Mouse (Mus musculus): ENCODE measurements around the gene Abi3bp. TPM values are rescaled to one million over a fixed set of nuclear protein-coding genes. Genes with fewer than 3 reads are reported as not detected.

Abi3bp gene
- polyA plus RNA-seq, 1 experiment = not detected

DNA sequence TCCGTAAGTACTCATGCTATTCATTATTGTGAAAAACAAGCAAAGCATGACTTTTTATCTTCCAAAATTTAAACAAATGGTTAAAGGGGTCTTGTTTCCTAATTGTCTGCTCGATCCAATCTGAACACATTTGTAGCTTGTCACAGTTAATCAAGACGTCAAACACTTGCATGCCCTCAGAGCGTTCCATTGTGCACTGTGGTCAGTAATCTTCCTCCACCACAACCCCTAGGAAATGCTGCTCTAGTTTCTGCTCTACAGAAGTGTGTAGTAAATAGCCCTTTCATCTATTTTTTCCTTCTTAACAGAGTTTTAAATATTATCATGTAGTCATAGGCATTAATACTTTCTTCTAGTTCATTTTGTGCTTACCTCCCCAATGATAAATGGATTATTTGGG lies 19.1 kb downstream of the Abi3bp start:
- no peak for TF ChIP-seq GATA1 (IDR thresholded peaks at IDR 0.05; ENCODE audit: low read length)

DNA sequence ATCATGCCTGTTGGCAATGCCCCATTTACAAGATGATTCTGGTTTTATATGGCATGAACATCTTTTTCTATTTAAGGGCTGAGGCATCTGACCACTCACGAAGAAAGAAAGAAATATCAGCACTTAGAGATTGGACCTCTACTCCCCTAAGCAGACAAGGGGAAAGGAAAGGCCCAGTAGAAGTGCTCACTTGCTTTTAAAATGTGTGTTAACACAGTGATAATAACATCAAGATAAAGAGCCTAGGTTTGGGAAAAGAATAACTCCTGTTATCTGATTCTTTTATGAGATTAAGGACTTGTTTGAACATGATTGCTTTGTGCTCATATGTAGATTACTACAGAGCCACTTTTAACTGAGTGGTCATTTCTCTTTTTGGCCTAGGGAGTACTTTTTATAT lies 21.0 kb downstream of the Abi3bp start:
- no peak for TF ChIP-seq GATA1 (IDR thresholded peaks at IDR 0.05; ENCODE audit: low read length)

DNA sequence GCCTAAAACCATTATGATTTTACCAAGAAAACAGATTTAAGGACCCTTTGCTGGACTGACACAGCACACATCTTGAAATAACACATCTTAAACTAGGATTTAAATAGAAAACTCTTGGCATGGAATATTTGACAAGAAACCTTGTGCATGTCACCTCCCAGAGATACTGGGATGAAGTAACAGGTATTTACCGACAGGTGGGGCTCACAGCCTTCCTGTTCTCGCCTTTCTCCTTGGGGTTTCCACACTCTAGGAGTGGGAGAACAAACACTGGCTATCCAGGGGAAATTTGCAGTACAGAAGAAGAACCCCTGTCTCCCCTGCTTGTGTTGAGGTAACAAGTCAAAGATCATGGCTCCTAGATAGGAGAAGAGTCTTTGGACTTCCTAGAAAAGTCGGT lies 22.8 kb downstream of the Abi3bp start:
- no peak for TF ChIP-seq GATA1 (IDR thresholded peaks at IDR 0.05; ENCODE audit: low read length)

DNA sequence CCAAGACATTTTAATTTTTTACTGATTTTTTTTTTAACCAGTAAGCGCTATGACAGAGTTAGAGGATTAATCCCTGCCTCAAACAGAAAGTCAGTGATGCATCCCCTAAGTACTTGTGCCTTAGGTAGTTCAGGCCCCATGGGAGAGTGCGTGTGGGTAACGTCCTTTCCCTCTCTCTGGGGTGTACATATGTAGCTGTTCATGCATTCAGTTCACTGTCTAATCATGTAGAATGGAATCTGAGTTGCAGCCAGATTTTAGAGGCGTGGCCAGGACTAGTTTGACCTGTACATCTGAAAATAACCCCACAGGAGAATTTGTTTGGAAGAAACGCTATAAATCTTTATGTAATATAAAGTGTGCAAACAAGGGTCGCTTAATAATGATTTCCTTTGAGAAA lies 23.4 kb downstream of the Abi3bp start:
- no peak for TF ChIP-seq GATA1 (IDR thresholded peaks at IDR 0.05; ENCODE audit: low read length)

- no peak for TF ChIP-seq GATA1 (IDR thresholded peaks at IDR 0.05; ENCODE audit: low read length)
Measured at GRCm38 (mm10) chr16:56501513-56501912, 23.8 kb downstream of the Abi3bp start.

GRCm38 (mm10) chr16:56502134-56502533 lies 24.5 kb downstream of the Abi3bp start:
- TF ChIP-seq GATA1 (IDR thresholded peaks at IDR 0.05; ENCODE audit: low read length) = no peak

DNA sequence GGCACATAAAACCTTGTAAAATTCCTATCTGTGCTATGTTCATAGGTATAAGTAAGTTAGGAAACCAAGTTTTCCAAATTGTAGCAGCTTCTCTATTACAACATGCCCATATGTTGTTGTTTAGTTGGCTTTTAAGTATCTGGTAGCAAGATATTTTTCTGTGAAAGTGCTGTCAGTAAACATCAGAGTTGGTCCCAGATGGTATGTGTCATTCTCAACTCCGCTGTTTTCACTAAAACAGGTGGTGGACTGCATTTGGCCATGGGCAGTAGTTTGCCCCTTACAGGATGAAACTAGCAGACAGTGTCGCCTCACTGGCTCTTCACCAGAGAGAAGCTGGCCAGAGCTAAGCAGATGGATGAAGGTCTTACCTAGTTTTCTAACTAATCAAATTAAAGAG lies 26.3 kb downstream of the Abi3bp start:
- TF ChIP-seq GATA1 (IDR thresholded peaks at IDR 0.05; ENCODE audit: low read length) = no peak

DNA sequence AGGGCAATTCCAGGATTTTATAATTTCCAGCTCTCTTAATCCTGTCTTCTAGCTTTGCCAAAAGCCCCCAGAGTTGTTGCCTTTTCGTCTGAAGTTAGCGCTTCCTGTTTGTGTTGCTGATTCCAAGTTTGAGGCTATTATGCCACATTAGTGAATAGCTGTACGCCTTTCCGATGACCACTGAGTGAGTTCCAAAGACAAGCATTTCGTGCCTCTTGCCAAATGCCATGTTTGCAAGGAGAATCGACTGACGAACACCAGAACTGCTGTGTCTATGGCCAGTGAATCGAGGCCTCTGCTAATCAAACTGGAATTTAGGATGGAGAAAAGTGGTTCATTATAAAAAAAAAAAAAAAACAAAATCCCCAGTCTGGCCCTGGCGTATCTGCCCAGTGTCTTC lies 40.3 kb downstream of the Abi3bp start:
- no peak for TF ChIP-seq GATA1 (IDR thresholded peaks at IDR 0.05; ENCODE audit: low read length)

- no peak for TF ChIP-seq GATA1 (IDR thresholded peaks at IDR 0.05; ENCODE audit: low read length)
Measured at GRCm38 (mm10) chr16:56524359-56524758, 46.7 kb downstream of the Abi3bp start.

DNA sequence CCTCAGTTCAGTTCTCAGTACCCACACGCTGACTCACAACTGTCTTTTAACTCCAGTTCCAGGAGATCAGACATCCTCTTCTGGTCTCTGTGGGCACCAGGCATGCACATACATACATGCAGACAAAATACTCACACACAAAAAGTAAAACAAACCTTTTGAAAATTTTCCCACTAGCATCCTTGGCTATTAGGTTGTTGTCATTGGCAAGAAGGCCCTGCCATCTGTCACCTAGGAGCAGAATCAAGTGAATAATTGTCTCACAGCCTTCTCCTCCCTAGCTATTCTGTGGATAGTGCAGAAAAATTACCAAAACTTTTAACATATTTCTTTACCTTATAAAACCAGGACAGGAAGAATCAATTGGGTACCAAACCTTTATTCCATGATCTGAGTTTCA lies 48.8 kb downstream of the Abi3bp start:
- no peak for TF ChIP-seq GATA1 (IDR thresholded peaks at IDR 0.05; ENCODE audit: low read length)

DNA sequence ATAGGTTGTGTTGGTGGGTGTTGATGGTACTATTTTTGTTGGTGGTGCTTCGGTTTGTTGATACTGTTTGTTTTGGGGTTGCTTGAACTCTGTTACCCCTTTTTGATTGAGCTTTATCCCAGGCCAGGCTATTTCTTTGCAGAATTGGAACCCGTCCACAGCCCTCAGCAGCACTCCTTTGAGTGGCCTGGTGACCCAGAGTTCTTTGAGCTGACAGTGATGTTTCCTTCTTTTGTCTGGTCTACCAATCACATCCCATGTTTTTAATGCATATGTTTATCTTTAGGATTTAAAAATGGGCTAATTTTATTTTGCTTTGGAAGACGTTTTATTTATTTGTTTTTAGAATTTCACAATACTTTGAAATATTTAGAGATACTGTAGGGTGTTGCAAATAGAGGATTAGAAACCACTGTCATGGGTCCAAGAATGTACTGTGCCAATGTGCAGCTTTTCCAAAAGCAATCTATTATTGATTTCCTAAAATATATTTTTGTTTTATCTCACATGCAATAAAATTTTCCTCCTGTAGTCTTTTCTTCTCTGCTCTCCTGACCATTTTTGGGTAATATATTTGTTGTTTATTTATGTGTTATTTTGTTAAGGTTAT lies 50.5 kb downstream of the Abi3bp start:
- no peak for TF ChIP-seq GATA1 (IDR thresholded peaks at IDR 0.05; ENCODE audit: low read length)

- no peak for TF ChIP-seq GATA1 (IDR thresholded peaks at IDR 0.05; ENCODE audit: low read length)
Measured at GRCm38 (mm10) chr16:56579536-56579935, 101.9 kb downstream of the Abi3bp start.

GRCm38 (mm10) chr16:56593581-56593980 lies 115.9 kb downstream of the Abi3bp start:
- no peak for TF ChIP-seq GATA1 (IDR thresholded peaks at IDR 0.05; ENCODE audit: low read length)

- TF ChIP-seq GATA1 (IDR thresholded peaks at IDR 0.05; ENCODE audit: low read length) = no peak
Measured at GRCm38 (mm10) chr16:56594866-56595265, 117.2 kb downstream of the Abi3bp start.

DNA sequence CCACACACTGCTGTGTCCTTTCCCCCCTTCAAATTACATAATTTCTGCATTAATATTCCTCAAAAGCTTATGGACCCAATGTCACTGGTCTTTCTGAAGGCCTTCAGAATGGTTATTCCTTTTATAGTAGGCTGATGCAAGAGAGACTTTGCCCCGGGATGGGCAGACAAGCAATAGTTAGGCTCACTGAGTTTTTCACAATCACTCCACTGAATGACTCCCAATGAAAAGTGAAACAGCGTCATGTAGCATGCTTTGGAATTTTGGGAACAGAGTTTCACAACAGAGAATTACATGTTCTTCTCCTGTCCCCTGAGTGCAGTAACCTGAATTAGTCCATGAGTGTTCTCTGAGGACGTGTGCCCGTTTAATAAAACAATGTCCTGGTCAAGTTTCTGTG lies 120.7 kb downstream of the Abi3bp start:
- TF ChIP-seq GATA1 (IDR thresholded peaks at IDR 0.05; ENCODE audit: low read length) = no peak

DNA sequence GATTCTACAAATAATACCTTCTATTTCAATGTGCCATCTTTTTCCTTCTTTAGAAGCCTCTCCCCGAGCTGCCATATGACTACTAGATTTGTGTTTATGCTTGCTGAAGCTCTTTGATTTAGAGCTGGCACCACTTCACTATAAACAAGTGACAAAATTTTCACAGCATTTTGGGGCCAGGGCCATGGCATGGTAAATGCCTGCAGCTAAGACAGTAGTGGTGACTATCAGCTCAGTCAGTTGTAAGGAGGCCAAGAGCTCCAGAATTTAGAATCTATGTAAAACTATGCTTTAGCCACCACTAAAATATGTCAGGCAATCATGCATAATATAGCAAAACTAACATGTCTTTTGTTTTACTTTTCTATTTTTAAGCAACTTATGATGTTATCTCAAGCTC lies 124.7 kb downstream of the Abi3bp start:
- no peak for TF ChIP-seq GATA1 (IDR thresholded peaks at IDR 0.05; ENCODE audit: low read length)

- TF ChIP-seq GATA1 (IDR thresholded peaks at IDR 0.05; ENCODE audit: low read length) = no peak
Measured at GRCm38 (mm10) chr16:56610572-56610971, 132.9 kb downstream of the Abi3bp start.
